Mouse (Mus musculus) heart, adult 10 weeks (tissue): ENCODE results near the gene 1700015G11Rik. TPM values are rescaled to one million over a fixed set of nuclear protein-coding genes. Genes with fewer than 3 reads are reported as not detected.

ENCODE experiments used
- polyA plus RNA-seq: library from polyadenylated mRNA; stranded (reverse); fragments of 350-450 nt; fragmentation: Illumina TruSeq; extraction: RNeasy Lipid Tissue Mini Kit (QIAGEN cat#74804); gene quantifications from one replicate; pipeline ENCODE4 v1.2.3, GENCODE M21; 2014; ENCODE audit warnings: low read depth, low replicate concordance

1700015G11Rik gene
- not detected for polyA plus RNA-seq

DNA sequence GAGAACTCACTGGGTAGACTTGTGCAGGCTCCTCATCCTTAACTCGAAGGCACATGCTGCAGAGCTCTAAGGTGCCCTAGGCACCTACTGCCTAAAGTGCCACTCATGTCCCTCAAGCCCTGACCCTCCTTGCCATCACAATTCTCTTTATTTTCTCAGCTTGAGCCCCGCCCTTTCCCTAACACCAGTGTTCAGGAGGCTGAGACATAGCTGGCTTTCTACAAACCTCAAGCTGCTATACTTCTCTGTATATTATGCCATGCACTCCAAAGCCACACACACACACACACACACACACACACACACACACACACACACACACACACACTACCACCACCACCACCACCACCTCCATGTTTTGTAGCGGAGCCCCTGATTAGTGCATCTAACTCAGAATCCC, at the start of gene 1700015G11Rik:
1700015G11Rik (minus strand) TSS at position 101 of the 400 bp plus-strand sequence.

DNA sequence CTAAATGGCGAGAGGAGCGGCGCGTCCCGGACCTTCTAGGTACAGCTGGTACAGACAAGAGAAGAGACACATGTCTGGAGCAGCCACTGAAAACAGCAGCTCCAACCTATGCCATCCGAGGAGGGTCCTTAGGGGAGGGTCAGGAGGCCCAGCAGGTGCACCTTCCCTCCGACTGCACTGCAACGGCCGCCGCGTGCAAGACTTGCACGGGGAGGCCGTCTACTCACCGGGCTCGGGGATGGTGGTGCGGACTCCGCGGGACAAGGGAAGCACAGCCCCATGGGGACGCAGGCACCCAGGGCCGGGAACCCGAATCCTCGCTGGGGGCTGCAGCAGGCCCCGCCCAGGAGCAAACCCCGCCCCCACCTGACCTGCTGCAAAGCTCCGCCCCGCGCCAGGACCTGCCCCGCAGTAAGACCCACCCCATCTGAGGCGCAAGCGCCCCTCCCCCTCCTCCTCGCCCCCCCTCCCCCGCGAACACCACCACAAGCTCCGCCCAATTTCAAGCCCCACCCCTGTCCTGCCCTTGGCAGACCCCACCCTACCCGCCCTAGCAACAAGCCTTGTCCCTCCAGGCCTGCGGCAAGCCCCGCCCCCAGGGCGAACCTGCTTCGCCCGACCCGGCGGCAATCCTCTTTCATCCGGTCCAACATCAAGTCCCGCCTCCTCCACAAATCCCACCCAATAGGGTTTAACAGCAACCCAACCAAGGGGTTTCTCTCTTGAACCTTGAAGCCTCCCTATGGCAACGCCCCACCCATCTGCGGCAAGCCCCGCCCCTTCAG, 9.8 kb downstream of the 1700015G11Rik start, which contains the start of gene Svip:
Svip (minus strand) TSS at position 508 of the 785 bp plus-strand sequence.

Other genes starting within 250 kb of the 1700015G11Rik start
- 5.6 TPM for gene Gas2, start 153.7 kb downstream of the 1700015G11Rik start, polyA plus RNA-seq
- gene Fancf, start 153.5 kb downstream of the 1700015G11Rik start, polyA plus RNA-seq, result 1.5 TPM
- 34.2 TPM for gene Svip, start 9.7 kb downstream of the 1700015G11Rik start, polyA plus RNA-seq